Mouse (Mus musculus) embryonic facial prominence, embryonic 13.5 days (tissue): Measurements from ENCODE around the gene Snapin. TPM values are rescaled to one million over a fixed set of nuclear protein-coding genes. Genes with fewer than 3 reads are reported as not detected.
A peak's percentile ranks its signal among the peaks of the same experiment; 100 is the strongest.

Experiments
- ATAC-seq: fragments of 200-750 bp; cut with Nextera tagmentation; 2 replicates; pipeline ENCODE4 v1.8.0; 2017; ENCODE audit warnings: low read depth; ENCODE audit not compliant: insufficient number of reproducible peaks, insufficient read depth, low FRiP score, low TSS enrichment
- H3K27ac ChIP-seq: fragments of 300-500 bp; sonication (generic); 2 replicates; pipeline ENCODE4 v1.5.1; 2015; ENCODE audit warnings: moderate library complexity, mild to moderate bottlenecking, inconsistent platforms
- H3K27me3 ChIP-seq: fragments of 300-500 bp; sonication (generic); 2 replicates; pipeline ENCODE4 v1.6.1; 2015; ENCODE audit warnings: mild to moderate bottlenecking, inconsistent platforms
- H3K36me3 ChIP-seq: fragments of 300-500 bp; sonication (generic); 2 replicates; pipeline ENCODE4 v1.6.1; 2015; ENCODE audit warnings: mild to moderate bottlenecking, inconsistent platforms
- H3K4me1 ChIP-seq: fragments of 300-500 bp; sonication (generic); 2 replicates; pipeline ENCODE4 v1.6.1; 2015; ENCODE audit warnings: inconsistent platforms
- H3K4me2 ChIP-seq: fragments of 300-500 bp; sonication (generic); 2 replicates; pipeline ENCODE4 v1.6.1; 2015; ENCODE audit warnings: moderate library complexity, mild to moderate bottlenecking, inconsistent platforms
- H3K4me3 ChIP-seq: fragments of 300-500 bp; sonication (generic); 2 replicates; pipeline ENCODE4 v1.5.1; 2015; ENCODE audit warnings: mild to moderate bottlenecking, inconsistent platforms
- H3K9ac ChIP-seq: fragments of 300-500 bp; sonication (generic); 2 replicates; pipeline ENCODE4 v1.6.1; 2015; ENCODE audit warnings: mild to moderate bottlenecking, inconsistent platforms
- H3K9me3 ChIP-seq: fragments of 300-500 bp; sonication (generic); 2 replicates; pipeline ENCODE4 v1.6.1; 2016; ENCODE audit warnings: inconsistent platforms
- WGBS: fragments of 180-500 bp; shearing (Covaris S2); methylation state at CpG from one replicate; pipeline ENCODE4 v1.1.7; 2015; ENCODE audit warnings: mixed read lengths; 5-methylcytosine and 5-hydroxymethylcytosine counted together
- polyA plus RNA-seq: library from polyadenylated mRNA; unstranded; fragments of >200 nt; fragmentation: Nextera tagmentation; extraction: Ambion mirVana; gene quantifications from 2 replicates; pipeline ENCODE4 v1.2.1, GENCODE M21; 2015

Snapin gene
- polyA plus RNA-seq, 1 experiment from 2014 or later = 85.5 TPM

DNA sequence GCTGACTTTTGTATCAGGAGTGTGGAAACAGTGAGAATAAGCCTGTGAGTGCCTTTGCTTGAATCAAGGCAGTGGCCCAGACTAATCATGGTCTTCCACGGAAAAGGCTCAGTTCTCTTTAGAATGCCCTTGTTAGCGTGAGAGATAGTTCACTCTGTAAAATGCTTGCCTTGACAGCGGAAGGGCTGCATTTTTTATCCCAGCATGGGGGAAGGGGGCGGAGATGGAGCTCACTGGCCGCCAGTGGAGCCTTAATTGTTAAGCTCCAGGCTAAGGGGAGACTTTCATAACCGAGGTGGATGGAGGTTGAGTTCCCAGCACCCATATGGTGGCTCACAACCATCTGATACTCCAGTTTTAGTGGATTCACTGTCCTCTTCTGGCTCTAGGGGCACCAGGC, 42.2 kb downstream of the Snapin start:
- no peak overlapping the region for H3K9ac ChIP-seq
- H3K27me3 ChIP-seq = no peaks in the 10 kb centered on the region
- H3K9me3 ChIP-seq = no peaks in the 10 kb centered on the region
- H3K36me3 ChIP-seq = no peaks in the 10 kb centered on the region
- ATAC-seq = no peak
- no peak overlapping the region for H3K4me3 ChIP-seq
- H3K4me2 ChIP-seq = no peak overlapping the region
- 34% methylated on average over 6 of the region's 6 CpGs for WGBS
- no peak overlapping the region for H3K27ac ChIP-seq
- H3K4me1 ChIP-seq = peaks cover 12% of the 10 kb centered on the region

DNA sequence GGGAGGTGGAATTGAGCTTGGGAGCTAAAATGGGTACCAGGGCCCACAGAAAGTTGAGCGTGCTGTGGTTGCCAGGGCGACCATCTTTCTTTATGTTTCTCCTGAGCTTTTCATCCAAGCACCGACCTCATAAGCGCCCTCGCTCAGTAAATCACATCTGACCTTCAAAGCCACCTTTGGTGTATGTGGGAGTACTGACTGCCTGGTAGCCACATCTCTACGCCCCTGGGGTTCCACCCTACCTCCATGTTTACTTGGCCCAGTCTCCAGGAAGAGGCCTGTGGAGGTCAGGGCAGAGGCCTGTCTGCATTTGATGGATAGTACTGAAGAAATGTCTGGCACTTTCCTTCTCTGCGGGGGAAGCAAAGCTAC, 43.7 kb downstream of the Snapin start:
- Histone ChIP-seq H3K9ac (peak overlapping the region; percentile 62; the same call in 1 of the 2 replicates), H3K4me2 (peak overlapping the region; percentile 56), H3K36me3 (no peaks in the 10 kb centered on the region), H3K4me1 (peaks cover 12% of the 10 kb centered on the region), H3K9me3 (no peaks in the 10 kb centered on the region), H3K27ac (peak overlapping the region; percentile 87), H3K4me3 (peak overlapping the region; percentile 38), H3K27me3 (no peaks in the 10 kb centered on the region)
- 63% methylated on average over 7 of the region's 7 CpGs for WGBS
- no peak for ATAC-seq

DNA sequence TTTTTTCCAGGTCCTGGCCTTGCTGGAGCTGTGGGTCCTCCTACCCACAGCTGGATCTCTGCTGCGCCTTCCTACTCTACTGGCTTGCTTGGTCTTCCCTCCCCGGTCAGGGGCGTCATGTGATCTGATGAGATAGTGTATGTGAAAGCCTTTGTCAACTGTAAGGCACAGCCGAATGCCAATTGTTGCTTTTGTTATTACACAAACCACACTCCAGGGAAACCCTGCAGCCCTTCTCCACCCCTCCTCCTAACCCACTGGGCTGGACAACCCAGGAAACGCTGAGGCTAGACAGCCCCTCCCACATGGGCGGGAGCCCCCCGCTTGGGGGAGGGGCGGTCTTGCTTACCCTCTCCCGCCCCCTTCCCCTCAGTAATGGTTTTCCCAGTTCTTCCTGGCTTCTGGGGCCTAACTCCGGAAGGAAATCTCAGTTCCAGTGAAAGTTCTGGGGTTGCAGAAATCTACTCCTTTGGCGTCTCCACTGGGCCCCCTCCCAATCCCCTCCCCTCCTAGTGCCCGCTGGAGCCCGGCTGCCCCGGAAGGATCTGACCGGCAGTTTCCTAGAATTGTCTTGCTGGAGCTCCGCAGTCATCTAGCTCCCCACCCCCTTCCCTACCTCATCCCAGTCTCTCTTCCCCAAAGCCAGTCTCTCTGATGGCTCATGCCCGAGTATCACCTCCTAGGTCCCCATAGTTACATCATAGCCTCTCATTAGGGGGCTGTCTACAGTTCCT, 44.3 kb downstream of the Snapin start:
- WGBS = 1% methylated on average over 17 of the region's 17 CpGs
- Histone ChIP-seq H3K27ac (peak overlapping the region; percentile 87), H3K9ac (peak overlapping the region; percentile 62), H3K4me1 (peaks cover 12% of the 10 kb centered on the region), H3K4me2 (peak overlapping the region; percentile 56), H3K36me3 (no peaks in the 10 kb centered on the region), H3K4me3 (peak overlapping the region; percentile 38), H3K27me3 (no peaks in the 10 kb centered on the region), H3K9me3 (no peaks in the 10 kb centered on the region)
- peak; percentile 92 for ATAC-seq

DNA sequence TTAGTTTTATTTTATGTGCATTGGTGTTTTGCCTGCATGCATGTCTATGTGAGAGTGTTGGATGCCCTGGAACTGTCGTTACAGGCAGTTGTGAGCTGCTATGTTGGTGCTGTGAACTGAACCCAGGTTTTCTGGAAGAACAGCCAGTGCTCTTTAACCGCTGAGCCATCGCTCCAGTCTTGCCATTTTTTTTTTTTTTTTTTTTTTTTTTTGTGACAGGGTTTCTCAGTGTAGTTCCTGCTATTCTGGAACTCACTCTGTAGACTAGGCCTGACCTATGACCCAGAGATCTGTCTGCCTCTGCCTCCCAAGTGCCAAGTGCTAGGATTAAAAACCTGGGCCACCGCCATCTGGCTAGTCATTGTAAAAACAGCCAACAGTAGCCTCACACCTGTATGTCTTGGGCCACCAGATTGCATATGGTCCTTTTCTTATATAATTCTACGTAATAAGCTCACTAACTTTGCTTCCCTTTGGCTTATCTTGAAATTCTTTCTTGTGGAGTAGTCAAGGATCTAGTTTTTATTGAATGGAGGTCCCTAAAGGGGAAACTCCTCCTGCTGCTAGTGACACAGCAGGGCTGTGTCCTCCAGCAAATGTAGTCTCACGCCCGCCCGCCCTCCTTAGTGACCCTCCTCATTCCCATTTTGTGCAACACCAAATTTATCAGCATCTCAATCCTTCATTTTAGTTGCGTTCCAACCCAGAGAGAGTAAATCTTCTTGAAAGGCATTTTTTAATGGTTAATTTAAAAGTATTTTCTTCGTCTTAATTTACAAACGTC, 45.2 kb downstream of the Snapin start:
- H3K9me3 ChIP-seq = no peaks in the 10 kb centered on the region
- 72% methylated on average over 11 of the region's 11 CpGs for WGBS
- no peak for ATAC-seq
- H3K9ac ChIP-seq = no peak overlapping the region
- H3K27ac ChIP-seq = peak overlapping the region; percentile 87
- H3K4me2 ChIP-seq = peak overlapping the region; percentile 56
- peaks cover 12% of the 10 kb centered on the region for H3K4me1 ChIP-seq
- H3K27me3 ChIP-seq = no peaks in the 10 kb centered on the region
- no peaks in the 10 kb centered on the region for H3K36me3 ChIP-seq
- 0 out of 2 replicates have a peak overlapping the region, but pooled peaks have one; percentile 38 for H3K4me3 ChIP-seq

DNA sequence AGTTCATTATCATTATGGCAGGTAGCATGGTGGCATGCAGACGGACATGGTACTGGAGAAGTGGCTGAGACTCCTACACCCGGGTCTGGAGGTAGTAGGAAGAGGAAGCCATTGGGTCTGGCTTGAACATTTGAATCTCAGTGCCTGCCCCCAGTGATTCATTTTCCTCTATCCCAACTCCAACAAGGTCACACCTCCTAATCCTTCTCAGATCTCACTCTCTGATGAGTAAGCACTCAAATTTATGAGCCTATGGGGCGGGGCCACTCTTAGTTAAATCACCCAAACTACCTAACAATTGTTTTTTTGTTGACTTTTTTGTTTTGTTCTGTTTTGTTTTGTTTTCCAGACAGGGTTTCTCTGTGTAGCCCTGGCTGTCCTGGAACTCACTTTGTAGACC, 46.9 kb downstream of the Snapin start:
- ATAC-seq = no peak
- WGBS = 81% methylated on average over 3 of the region's 3 CpGs

DNA sequence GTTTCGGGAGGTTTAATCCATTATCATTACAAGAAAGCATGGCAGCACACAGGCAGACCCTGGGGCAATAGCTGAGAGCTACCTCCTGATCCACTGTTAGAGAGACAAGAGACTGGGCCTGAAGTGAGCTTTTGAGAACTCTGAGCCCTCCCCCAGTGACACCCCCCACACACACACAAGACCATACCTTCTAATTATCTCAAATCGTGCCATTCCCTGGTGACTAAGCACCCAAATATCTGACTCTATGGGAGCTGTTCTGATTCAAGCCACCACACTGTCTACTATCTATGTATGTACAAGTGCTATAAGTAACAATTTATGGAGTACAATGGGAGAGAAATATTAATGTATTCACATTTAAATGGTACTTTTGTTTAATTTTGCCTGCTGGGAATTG, 50.1 kb downstream of the Snapin start:
- Histone ChIP-seq H3K4me2 (no peak overlapping the region), H3K4me1 (peaks cover 3% of the 10 kb centered on the region), H3K9ac (no peak overlapping the region), H3K27me3 (no peaks in the 10 kb centered on the region), H3K4me3 (no peak overlapping the region), H3K27ac (no peak overlapping the region), H3K9me3 (no peaks in the 10 kb centered on the region), H3K36me3 (no peaks in the 10 kb centered on the region)
- 72% methylated on average over 2 of the region's 2 CpGs for WGBS
- ATAC-seq = no peak

More for the DNA sequence above, 46.9 kb downstream of the Snapin start:
- peaks cover 12% of the 10 kb centered on the region for H3K4me1 ChIP-seq
- H3K27ac ChIP-seq = no peak overlapping the region
- no peaks in the 10 kb centered on the region for H3K36me3 ChIP-seq
- H3K27me3 ChIP-seq = no peaks in the 10 kb centered on the region
- H3K9me3 ChIP-seq = no peaks in the 10 kb centered on the region
- no peak overlapping the region for H3K4me2 ChIP-seq
- no peak overlapping the region for H3K4me3 ChIP-seq
- H3K9ac ChIP-seq = no peak overlapping the region

Other genes starting within 250 kb of the Snapin start
- 8.9 and 9.1 TPM in 2 replicates for gene Creb3l4, start 247.5 kb downstream of the Snapin start, polyA plus RNA-seq
- 86.2 and 92.6 TPM in 2 replicates for gene Slc39a1, start 242.9 kb downstream of the Snapin start, polyA plus RNA-seq
- gene Crtc2, start 236.9 kb downstream of the Snapin start, polyA plus RNA-seq = 25.9 and 26.9 TPM in 2 replicates
- 4.9 and 5.6 TPM in 2 replicates for gene Dennd4b, start 225.8 kb downstream of the Snapin start, polyA plus RNA-seq
- gene Gatad2b, start 197.9 kb downstream of the Snapin start, polyA plus RNA-seq = 19.0 and 24.5 TPM in 2 replicates
- gene Slc27a3, start 101.1 kb downstream of the Snapin start, polyA plus RNA-seq = 39.6 and 44.3 TPM in 2 replicates
- 31.0 and 31.1 TPM in 2 replicates for gene Ints3, start 57.4 kb downstream of the Snapin start, polyA plus RNA-seq
- 2.8 and 5.0 TPM in 2 replicates for gene Npr1, start 25.2 kb downstream of the Snapin start, polyA plus RNA-seq
- gene Ilf2, start 14.9 kb downstream of the Snapin start, polyA plus RNA-seq = 265 and 286 TPM in 2 replicates
- gene Chtop, start 18.5 kb upstream of the Snapin start, polyA plus RNA-seq = 187 and 195 TPM in 2 replicates
- 13.5 and 16.5 TPM in 2 replicates for gene S100a1, start 23.4 kb upstream of the Snapin start, polyA plus RNA-seq
- 24.2 and 26.7 TPM in 2 replicates for gene S100a13, start 23.4 kb upstream of the Snapin start, polyA plus RNA-seq
- 22.7 and 25.5 TPM in 2 replicates for gene S100a14, start 35.8 kb upstream of the Snapin start, polyA plus RNA-seq
- 95.0 and 96.5 TPM in 2 replicates for gene S100a16, start 46.2 kb upstream of the Snapin start, polyA plus RNA-seq
- 0.44 and 0.62 TPM in 2 replicates for gene S100a3, start 69.5 kb upstream of the Snapin start, polyA plus RNA-seq
- gene S100a2, start 99.2 kb upstream of the Snapin start, polyA plus RNA-seq = not detected in 2 replicates
- gene Gm42674, start 110.9 kb upstream of the Snapin start, polyA plus RNA-seq = not detected in 2 replicates
- gene S100a4, start 112.7 kb upstream of the Snapin start, polyA plus RNA-seq = 18.8 and 19.2 TPM in 2 replicates
- gene S100a5, start 117.5 kb upstream of the Snapin start, polyA plus RNA-seq = not detected in 2 replicates
- gene S100a6, start 121.8 kb upstream of the Snapin start, polyA plus RNA-seq = 89.9 and 97.9 TPM in 2 replicates
- 0.41 TPM in 1 of 2 replicates, not detected in the other for gene S100a7a, start 163.0 kb upstream of the Snapin start, polyA plus RNA-seq
- 5.9 and 15.4 TPM in 2 replicates for gene S100a8, start 177.9 kb upstream of the Snapin start, polyA plus RNA-seq
- 4.0 and 13.4 TPM in 2 replicates for gene S100a9, start 204.7 kb upstream of the Snapin start, polyA plus RNA-seq
- not detected in 2 replicates for gene Pglyrp4, start 235.9 kb upstream of the Snapin start, polyA plus RNA-seq